Mouse (Mus musculus) liver, embryonic 14.5 days (tissue): ENCODE measurements around the gene Gm10282.

Experiments used
- CTCF ChIP-seq: IDR thresholded peaks from 2 replicates; pipeline ENCODE4 v1.5.1; 2016; ENCODE audit warnings: antibody characterized with exemption, low read depth, control low read depth
- EP300 ChIP-seq: IDR thresholded peaks from 2 replicates; pipeline ENCODE4 v1.6.1; 2016; ENCODE audit warnings: antibody characterized with exemption, low read depth

DNA sequence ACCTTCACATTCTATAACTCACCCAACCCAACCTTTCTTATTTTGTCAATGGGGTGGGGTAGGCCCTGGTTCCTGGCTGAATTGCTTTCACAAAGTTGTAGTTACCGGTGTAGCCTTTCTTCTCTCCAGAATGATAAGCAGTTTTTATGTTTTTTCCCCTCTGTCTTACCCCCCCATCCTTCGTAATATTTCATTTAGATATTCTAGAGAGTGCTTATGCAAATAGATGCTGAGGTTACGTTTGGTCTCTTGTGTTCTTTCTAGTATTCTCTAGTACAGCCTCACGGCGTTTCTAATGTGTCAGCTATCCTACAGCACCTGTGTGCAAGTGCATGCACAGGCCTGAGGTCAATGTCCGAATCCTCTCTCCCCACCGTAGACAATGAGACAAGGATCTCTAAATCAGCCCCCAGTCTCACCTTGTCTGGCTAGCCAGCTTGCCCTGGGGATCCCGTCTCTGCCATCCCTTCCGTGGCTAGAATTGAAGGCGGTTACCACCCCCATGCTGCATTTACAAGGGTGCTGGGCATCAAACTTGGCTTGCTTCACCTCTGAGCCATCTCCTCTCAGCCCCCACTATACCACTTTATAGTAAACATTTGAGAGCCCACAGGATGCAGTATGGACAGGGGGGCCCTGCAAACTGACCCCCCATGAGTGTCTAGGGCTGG lies 19.1 kb upstream of the Gm10282 start:
- no peak for TF ChIP-seq EP300
- no peak for TF ChIP-seq CTCF
